In genomic region chr11:69428751-69429150, GRCm38 (mm10) we compare ENCODE assay signal across 8 mouse cellular contexts. TPM values are rescaled to one million over a fixed set of nuclear protein-coding genes. Genes with fewer than 3 reads are reported as not detected.
DNase-seq lines count a peak whose midpoint lies in the region; ATAC-seq lines count a peak whose summit lies in the region.

No protein-coding gene starts in this region.

- no peaks in the 10 kb centered on the region for H3K9me3 ChIP-seq in lung, embryonic 15.5 days

- no peak overlapping the region for H3K4me2 ChIP-seq in lung, embryonic 15.5 days

- H3K4me1 ChIP-seq in lung, embryonic 15.5 days, result peaks cover 20% of the 10 kb centered on the region

- no peaks in the 10 kb centered on the region for H3K36me3 ChIP-seq in lung, embryonic 15.5 days

- no peak overlapping the region for H3K4me3 ChIP-seq in lung, embryonic 15.5 days

- peak overlapping the region; percentile 46 for H3K27ac ChIP-seq in lung, embryonic 15.5 days

- H3K9ac ChIP-seq in lung, embryonic 15.5 days, result no peak overlapping the region

- no peaks in the 10 kb centered on the region for H3K27me3 ChIP-seq in lung, embryonic 15.5 days

- peak; percentile 55 for DNase-seq in CD4-positive, CD25-positive, alpha-beta regulatory T cell, adult 2 months (ENCODE audit: low read depth, low spot score)
- DNase-seq in A20 (ENCODE audit: low read depth, low spot score), result peak; percentile 67
- peak; percentile 62 for DNase-seq in induced T-regulatory cell, adult 2 months (ENCODE audit: low read depth)
- no peak for DNase-seq in right cerebral cortex, adult 18-20 months
- no peak for DNase-seq in neural tube, embryonic 10.5 days (ENCODE audit: extremely low spot score, low spot score)
- no peak for DNase-seq in heart, adult 9 months (ENCODE audit: low spot score in 2 of 2)

- ATAC-seq in CD4-positive, CD25-positive, alpha-beta regulatory T cell, adult 4 months, result no peak
- ATAC-seq in lung, embryonic 15.5 days (ENCODE audit: borderline replicate concordance, extremely low read depth, low FRiP score, low TSS enrichment), result no peak

- WGBS in lung, embryonic 15.5 days, result 15% methylated on average over 4 of the region's 4 CpGs

RNA-seq across cellular contexts. Expression of gene Kdm6b, which starts 15.3 kb away (rescaled TPM):
- 10 to 100 TPM; 30.7 to 32.6 TPM for polyA plus RNA-seq in CD4-positive, CD25-positive, alpha-beta regulatory T cell, adult 4 months (2017; shearing (Covaris generic))
- polyA plus RNA-seq in lung, embryonic 15.5 days (2015; fragmentation: Nextera tagmentation; extraction: Ambion mirVana), result 22.7 and 23.4 TPM in 2 replicates

RNA-seq across cellular contexts. Expression of gene Tmem88, which starts 30.7 kb away (rescaled TPM):
- polyA plus RNA-seq in CD4-positive, CD25-positive, alpha-beta regulatory T cell, adult 4 months (2017; shearing (Covaris generic)), result 1 to 10 TPM; 1.1 to 1.2 TPM
- polyA plus RNA-seq in lung, embryonic 15.5 days (2015; fragmentation: Nextera tagmentation; extraction: Ambion mirVana), result 46.7 and 49.8 TPM in 2 replicates

RNA-seq across cellular contexts. Expression of gene Cyb5d1, which starts 33.3 kb away (rescaled TPM):
- 10 to 100 TPM; 17.0 to 28.2 TPM for polyA plus RNA-seq in CD4-positive, CD25-positive, alpha-beta regulatory T cell, adult 4 months (2017; shearing (Covaris generic))
- 28.4 and 31.5 TPM in 2 replicates for polyA plus RNA-seq in lung, embryonic 15.5 days (2015; fragmentation: Nextera tagmentation; extraction: Ambion mirVana)

RNA-seq across cellular contexts. Expression of gene Naa38, which starts 33.5 kb away (rescaled TPM):
- polyA plus RNA-seq in CD4-positive, CD25-positive, alpha-beta regulatory T cell, adult 4 months (2017; shearing (Covaris generic)), result 100 to 1,000 TPM in 1 of 2 experiments, 10 to 100 TPM in 1; 87.8 to 116 TPM
- 151 and 168 TPM in 2 replicates for polyA plus RNA-seq in lung, embryonic 15.5 days (2015; fragmentation: Nextera tagmentation; extraction: Ambion mirVana)

RNA-seq across cellular contexts. Expression of gene Chd3, which starts 59.5 kb away (rescaled TPM):
- polyA plus RNA-seq in CD4-positive, CD25-positive, alpha-beta regulatory T cell, adult 4 months (2017; shearing (Covaris generic)), result 10 to 100 TPM; 71.8 to 80.8 TPM
- polyA plus RNA-seq in lung, embryonic 15.5 days (2015; fragmentation: Nextera tagmentation; extraction: Ambion mirVana), result 56.7 and 59.4 TPM in 2 replicates

Comparison
In these comparisons a context has a peak if more than half of its experiments do, and no peak if none do; other contexts are left out.
1. DNase-seq: peak in CD4-positive, CD25-positive, alpha-beta regulatory T cell, adult 2 months (single experiment), A20 (single experiment) and induced T-regulatory cell, adult 2 months (single experiment); none in right cerebral cortex, adult 18-20 months (single experiment), neural tube, embryonic 10.5 days (single experiment) and heart, adult 9 months (0 of 2).
2. RNA of gene Tmem88, which starts 30.7 kb away (polyA plus RNA-seq): 46.7 to 49.8 TPM in lung, embryonic 15.5 days; 1.1 to 1.2 TPM in CD4-positive, CD25-positive, alpha-beta regulatory T cell, adult 4 months; every median in the first group is over 10 times any median in the second.